Mouse (Mus musculus) left cerebral cortex, postnatal 25 days (tissue): ENCODE results near the gene Cdk17. TPM values are rescaled to one million over a fixed set of nuclear protein-coding genes. Genes with fewer than 3 reads are reported as not detected.

Source experiments
- DNase-seq, 2 experiments: peaks; one replicate each; pipeline ENCODE4 v3.0.0; 2022; ENCODE audit warnings: low spot score in 2 of 2, mixed read lengths in 1 of 2
- intact Hi-C: fragments of 180-260 bp; cut with DNase I; formaldehyde crosslinking; loops from one replicate; pipeline ENCODE4 v1.15.1; 2025
- total RNA-seq, 2 experiments: library from RNA; stranded (reverse); gene quantifications; 2 replicates each; pipeline ENCODE4 v1.2.3; 2021

The Cdk17 gene
- total RNA-seq, 2 experiments from 2014 or later = 217 to 221 TPM

DNA sequence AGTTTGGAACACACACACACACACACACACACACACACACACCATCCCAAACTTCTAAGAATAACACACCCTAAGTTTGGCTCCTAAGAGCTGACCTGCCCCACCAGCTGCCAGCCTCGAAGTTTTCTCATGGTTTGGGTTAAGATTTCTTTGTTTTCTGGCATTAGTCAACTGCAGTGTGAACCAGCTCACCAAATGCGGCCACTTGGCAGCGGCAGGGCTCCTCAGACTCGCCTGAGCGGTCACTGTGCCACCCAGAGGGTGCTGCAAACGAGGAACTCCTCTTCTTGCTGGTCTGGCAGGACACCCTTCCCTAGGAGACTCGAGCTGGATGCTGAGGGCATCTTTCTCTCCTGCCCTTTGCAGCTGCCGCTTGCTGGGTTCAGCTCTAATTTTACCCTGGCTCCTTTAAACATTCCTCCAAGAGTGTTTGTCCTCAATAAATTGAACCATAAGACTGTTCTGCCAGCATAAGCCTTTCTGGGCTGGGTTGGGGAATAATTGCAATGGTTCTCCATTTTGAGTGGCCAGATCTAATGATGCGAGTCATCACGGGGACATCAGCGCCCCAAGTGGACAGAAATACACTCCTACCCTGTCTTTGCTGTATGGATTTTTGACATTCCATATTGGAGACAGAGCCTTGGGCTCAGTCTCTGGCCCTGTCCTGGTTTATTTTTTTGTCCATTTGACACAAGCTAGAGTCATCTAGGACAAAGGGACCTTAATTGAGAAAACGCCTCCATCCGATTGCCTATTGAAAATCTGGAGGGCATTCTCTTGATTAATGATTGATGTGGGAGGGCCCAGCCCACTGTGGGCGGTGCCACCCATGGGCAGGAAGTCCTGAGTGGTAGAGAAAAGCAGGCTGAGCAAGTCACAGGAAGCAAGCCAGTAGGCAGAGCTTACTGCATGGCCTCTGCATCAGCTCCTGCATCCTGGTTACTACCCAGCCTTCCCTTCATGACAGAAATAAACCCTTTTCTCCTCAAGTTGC, 112.6 kb downstream of the Cdk17 start:
- DNase-seq = peak in 1 of 2 experiments; percentile 49
- intact Hi-C loops = loop anchor here (10.0 kb wide), 1 partner anchor 198 kb away; no protein-coding TSS in a partner anchor

DNA sequence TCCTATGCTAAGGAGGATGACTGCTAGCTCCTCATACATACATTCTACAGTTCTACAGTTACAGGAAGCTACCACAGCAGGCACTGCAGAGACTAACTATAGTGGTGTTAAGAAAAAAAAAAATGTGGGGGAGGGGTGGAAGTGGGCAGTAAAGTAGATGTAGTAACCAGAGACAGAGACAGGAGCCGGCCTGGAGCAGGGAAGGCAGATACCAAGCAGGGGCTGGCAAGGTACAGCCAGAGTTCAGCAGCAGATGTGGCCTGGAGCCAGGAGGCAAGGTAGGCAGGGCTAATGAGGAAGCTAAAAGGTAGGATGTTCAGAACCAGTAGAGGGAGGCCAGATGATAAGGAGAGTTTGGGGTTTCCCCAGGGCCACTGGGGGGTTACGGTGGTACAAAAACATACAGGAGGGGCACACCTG, 113.6 kb downstream of the Cdk17 start:
- DNase-seq = peak in 1 of 2 experiments; percentile 84
- intact Hi-C loops = loop anchor here (2.0 to 10.0 kb wide), 2 partner anchors 113 to 199 kb away; partner anchors contain the start of gene Cdk17

DNA sequence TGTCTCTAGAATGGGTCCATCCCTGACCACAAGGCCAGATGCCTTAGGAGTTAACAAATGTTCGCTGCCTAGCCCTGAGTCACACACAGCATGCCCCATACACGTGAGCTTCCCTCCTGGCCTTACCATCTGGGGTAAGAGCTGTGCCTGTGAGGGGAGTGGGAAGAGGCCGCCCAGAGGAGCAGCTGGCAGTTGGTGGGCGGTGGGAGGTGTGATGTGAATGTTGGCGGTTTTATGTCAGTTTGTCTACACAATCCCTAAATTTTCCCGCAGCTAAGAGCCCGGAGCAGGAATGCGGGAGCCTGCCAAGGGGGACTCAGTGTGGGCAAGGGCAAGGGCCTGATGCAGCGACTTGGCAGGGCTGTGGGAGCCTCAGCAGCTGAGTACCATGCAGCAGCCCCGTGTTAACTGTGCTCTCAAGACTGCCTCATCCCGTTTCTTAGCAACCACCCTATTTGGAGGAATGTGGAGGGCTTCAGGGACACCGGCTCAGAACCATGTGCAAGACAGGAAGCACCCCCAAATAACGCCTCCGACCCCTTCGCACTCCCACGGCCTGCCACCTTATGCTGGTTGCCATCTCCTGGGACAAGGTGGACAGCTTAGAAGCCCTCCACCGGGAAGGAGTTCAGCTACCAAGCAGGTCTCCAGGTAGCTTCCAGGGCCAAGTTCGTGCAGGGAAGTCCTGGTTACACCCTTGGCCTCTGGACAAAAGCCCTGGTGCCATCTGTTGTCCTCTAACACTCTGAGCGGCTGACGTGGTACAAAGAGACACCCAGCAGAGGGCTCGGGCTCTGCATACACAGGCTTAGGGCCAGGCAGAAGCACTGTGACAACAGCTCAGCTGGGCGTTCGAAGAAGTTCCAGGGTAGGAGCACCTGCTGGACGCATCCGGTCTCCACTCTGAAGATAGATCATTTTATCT, 114.8 kb downstream of the Cdk17 start:
- intact Hi-C loops = loop anchor here (1.0 to 10.0 kb wide), 4 partner anchors 9 to 201 kb away; partner anchors contain the start of gene Cdk17
- DNase-seq = peak; percentile 88 to 98

DNA sequence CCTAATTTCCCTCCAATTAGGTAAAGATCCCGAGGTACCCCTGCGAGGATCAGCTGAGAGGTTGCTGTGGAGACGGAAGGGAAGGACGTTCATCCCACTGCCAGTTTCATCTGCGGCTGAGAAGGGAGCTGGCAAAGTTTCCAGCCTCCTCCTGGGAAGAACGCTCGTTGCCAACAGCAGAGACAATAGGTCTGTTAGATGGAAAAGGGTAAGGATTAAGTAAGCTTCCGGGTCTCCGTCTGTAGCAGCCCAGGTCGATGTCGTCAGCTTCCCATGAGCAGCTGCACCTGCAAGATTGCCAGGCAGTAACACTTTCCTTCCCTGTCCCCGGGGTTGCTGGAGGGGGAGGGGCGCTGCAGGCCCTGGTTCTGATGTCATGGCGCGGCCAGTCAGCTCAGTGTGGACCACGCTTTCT, 115.7 kb downstream of the Cdk17 start:
- DNase-seq = peak; percentile 76 to 90
- intact Hi-C loops = loop anchor here (2.0 to 10.0 kb wide), 2 partner anchors 22 to 202 kb away; no protein-coding TSS in a partner anchor

DNA sequence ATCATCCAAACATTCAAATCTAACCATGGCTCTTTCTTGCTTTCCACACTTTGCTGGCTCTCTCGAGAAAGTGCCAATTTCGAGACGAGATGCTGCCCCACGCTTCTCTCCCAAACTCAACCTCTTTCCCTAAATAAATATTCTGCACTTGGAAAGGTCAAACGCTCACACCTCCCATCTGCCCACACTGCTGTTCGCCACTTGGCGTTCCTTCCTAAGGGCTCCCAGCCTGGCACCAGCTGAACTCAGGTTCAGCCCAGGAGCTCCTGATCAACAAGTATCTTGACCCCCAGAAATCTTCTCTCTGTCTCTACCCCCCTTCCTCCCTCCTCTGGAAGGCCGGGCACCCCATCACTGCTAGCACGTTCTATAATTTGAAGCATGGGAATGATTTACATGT, 116.2 kb downstream of the Cdk17 start:
- peak in 1 of 2 experiments; percentile 66 for DNase-seq
- intact Hi-C loops = loop anchor here (2.0 to 10.0 kb wide), 2 partner anchors 22 to 202 kb away; no protein-coding TSS in a partner anchor

DNA sequence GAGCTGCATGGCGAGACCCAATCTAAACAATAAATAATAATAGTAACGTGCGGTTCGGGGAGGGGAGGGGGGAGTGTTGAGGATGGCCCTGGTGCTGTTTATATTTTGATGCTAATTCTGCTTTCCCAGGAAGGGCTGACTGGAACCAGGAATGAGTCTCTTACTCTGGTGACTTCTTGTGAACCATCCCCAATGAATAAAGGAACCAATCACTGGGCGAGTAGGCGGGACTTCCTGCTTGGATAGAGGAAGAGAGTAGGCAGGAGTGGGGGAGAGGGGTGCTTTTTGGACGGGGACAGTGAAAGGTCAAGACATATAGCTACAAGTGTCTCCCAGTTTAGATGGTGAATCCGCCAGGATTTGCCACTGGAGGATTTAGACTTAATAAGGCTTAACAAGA, 117.7 kb downstream of the Cdk17 start:
- DNase-seq = no peak
- intact Hi-C loops = loop anchor here (10.0 kb wide), 1 partner anchor 204 kb away; no protein-coding TSS in a partner anchor

DNA sequence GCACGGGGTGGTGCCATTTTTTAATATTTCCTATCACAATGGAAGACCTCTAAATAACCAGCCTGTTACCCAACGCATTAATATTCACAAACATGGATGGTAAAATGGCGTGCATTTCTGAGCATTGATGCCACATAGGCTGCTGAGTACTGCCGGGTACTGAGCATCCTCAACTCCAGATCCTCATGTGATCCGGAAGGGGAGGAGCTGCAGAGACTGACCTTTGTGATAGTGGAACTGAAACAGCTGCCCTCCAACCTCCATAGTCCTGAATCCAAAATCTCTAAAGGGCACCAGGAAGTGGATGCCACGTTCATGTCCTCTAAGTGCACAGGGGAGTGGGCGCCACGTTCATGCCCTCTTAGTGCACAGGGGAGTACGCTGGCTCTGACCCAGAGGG, 118.4 kb downstream of the Cdk17 start:
- intact Hi-C loops = loop anchor here (10.0 kb wide), 1 partner anchor 204 kb away; no protein-coding TSS in a partner anchor
- DNase-seq = no peak

DNA sequence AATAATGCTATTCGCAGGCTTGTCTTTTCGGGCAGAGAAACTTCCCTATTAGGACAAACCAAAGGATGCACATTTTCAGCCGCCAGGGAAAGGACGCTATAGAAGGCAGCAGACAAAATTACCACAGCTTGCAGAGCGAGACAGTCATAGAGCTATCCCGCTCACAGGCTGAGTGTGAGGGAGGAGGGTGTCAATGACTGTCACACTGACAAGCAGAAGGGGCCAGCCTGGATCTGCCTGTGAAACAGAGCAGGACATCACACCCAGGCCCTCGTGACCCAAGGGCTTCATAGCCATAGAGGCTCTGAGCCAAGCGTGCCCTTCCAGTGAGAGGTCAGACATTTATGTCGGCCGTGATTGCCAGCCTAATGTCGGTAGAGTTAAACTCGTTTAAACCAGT, 119.9 kb downstream of the Cdk17 start:
- peak; percentile 61 to 93 for DNase-seq
- intact Hi-C loops = no loop called here

DNA sequence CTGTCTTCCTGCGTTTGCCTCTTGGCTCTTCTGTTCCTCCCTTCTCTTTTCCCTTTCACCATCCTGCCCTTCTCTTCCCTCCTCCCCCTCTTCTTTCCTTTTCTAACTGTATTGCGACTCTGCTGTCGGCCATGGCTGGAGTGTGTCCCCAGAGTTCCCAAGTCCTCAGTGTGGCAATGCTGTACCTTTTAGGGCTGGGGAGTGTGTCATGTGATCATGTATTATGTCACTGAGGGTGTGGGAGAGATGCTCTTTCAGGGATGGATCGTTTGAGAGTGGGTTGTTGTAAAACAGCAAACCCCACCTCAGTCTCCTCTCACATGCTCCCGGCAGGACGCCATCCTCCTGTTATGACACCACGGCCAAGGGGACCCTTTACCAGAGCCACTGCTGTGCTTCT, 120.4 kb downstream of the Cdk17 start:
- intact Hi-C loops = no loop called here
- peak in 1 of 2 experiments; percentile 73 for DNase-seq

DNA sequence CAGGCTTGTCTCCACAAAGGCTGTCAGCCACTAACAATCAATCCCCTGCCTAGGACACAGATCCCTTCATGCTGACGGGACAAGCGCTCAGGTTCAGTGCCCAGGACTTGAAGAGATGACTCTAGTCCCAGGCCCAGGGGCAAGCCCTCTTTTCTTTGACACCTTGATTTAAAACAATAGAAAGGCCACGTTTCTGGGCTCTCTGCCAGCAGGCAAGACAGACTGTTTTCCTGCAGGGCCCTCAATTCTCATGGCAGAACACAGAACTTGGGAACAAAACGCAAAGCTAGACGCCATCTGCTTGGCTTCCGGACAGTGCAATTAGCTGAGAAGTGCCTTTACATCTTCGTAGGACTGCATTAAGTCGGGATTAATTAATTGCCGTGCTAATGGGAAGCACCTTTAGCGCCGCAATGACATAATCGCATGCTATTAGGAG, 121.9 kb downstream of the Cdk17 start:
- intact Hi-C loops = no loop called here
- DNase-seq = no peak

DNA sequence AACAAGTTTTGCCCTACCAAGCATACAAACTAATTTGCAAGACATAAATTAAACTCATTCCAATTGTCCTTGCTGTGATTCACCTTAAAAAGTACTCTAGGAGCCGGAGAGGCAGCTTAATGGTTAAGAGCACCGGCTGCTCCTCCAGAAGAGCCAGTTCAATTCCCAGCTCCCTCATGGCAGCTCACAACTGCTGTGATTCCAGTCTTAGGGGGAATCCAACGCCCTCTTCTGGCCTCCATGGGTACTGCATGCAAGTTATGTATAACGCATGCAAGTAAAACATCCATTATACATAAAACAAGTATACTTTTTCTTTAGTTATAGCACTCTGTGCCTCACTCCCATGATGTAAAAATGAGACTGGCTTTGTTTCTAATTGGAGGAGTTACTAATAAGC, 122.6 kb downstream of the Cdk17 start:
- DNase-seq = no peak
- intact Hi-C loops = no loop called here

DNA sequence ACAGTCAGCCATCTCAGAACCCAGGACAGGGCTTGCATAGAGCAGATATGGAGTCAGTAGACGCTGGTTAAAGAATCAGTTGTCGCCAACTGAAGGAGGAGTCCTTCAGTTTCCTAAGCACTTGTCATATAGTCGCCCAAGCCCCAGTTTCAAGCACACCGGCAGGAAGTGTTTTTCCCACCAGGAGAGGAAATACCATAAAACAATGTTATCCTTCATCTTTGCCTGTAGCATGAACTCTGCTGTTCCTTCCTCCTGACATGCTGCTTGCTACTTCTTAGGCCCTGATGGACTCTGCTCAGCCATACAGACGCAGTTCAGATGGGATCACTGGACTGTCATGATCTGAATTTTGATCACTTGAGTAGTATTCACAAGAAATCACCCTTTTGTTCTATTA, 124.8 kb downstream of the Cdk17 start:
- intact Hi-C loops = no loop called here
- DNase-seq = no peak

DNA sequence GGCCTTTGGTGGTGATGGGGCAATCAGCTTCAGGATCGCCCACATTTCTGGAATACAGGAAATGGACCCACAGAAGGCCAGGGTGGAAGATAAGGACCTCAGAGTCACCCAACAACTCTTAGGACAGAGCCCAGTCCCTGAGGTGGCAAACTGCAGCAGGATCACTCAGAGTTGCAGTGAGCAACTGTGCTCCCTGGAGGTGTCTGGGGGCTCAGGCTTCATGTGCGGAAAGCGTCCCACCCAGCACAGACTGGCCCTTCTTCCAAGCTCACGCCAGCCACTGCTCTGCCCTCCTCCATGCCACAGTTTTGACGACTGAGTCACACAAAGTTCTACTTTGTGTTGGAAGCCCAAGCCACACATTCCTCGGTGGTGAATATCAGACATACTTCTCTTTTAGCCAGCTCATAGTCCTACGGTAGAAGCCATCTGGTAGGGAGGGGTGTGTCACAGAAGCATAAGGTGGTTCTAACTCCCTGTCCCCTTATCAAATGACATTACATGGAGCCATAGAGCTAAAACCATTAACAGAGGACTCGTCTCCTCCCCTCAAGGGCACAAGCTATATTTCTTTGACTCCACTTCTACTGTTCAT, 127.0 kb downstream of the Cdk17 start:
- intact Hi-C loops = no loop called here
- DNase-seq = no peak

DNA sequence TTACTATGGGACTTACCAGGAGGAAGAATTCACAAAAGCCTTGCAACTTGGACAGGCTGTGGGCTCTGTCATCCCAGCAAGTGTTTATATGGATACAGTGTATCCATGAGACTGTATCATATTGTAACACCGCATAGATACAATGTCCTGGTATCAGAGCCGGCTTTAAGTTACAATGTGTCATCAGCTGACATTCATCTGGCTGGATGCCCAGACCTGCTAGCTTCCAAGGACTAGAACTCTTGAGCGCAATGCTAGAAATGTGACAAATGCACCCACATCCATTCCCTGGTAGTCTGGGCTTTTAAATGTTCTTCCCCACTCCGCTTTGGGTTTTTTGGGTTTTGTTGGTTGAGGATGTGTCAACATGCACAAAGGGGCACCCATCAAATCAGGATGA, 127.7 kb downstream of the Cdk17 start:
- intact Hi-C loops = no loop called here
- DNase-seq = peak; percentile 66 to 78

DNA sequence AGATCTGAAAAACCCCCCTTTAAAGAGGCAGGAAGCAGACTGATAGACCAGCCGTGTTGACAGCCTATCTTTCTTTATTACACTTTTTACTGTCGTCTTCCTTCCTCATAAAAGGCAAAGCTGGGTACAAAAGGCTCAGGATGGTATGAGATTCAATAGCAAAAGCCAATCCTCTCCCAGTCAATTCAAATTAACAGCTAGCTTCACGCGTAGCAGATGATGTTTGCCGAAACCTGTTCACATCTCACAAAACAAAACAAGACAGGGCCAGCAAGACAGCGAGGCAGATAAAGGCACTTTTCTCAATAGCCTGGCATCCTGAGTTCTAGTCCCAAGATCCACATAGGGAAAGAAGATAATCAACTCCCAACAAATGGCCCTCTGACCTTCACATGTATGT, 128.7 kb downstream of the Cdk17 start:
- intact Hi-C loops = no loop called here

DNA sequence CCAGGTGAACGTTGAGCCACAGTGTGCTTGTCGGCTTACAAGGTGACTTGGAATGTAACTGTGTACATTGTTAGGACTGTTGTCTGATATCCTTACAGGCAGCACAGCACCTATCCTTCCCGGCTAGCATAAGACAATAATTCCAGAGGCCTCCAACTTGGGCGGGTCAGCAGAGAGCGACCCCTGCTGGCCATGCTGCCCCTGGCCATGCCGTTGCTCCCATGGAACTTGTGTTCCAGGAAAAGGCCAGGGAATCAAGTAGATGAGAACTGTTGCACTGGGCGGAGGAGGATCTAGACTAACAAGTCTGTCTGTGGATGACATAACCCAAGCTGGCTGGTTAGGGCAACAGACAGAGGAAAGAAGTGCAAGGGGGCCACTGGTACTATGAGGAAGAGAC, 130.7 kb downstream of the Cdk17 start:
- no peak for DNase-seq
- intact Hi-C loops = loop anchor here (5.0 kb wide), 1 partner anchor 286 kb away; no protein-coding TSS in a partner anchor

More for the DNA sequence above, 128.7 kb downstream of the Cdk17 start:
- DNase-seq = no peak

DNA sequence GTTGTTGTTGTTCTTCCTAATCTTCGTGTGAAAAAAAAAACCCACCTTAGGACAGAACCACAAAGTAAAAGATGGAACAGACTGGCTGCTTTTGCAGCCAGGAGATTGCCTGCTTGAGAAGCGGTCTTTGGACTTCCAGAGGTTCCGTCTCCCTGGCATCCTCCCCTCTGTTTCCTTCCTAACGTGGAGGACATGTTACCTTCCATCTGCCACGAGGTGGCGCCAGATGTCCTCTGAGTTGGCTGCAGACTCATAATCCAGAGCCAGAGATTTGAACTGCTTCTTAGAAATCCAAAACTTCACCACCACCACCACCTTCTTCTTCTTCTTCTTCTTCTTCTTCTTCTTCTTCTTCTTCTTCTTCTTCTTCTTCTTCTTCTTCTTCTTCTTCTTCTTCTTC, 131.2 kb downstream of the Cdk17 start:
- intact Hi-C loops = loop anchor here (2.0 to 5.0 kb wide), 3 partner anchors 137 to 285 kb away; no protein-coding TSS in a partner anchor
- DNase-seq = peak; percentile 82 to 90

DNA sequence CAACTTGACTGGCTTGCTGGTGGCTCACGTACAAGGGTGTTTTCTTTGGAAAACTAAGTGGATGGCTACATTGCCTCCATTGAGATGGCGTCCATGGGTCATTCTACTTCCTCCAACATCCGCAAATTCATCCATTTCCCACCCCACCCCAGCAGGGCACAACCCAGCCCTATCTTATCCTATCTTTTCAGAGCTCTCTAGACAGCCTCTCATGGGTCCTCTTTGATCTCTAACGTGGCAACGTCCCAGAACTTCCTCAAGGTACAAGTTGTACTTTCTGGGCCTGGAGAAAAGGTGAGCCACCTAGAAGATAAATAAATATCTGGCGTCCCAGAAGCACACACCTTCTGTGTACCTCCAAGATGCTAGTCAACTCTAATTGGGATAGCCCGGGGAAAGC, 132.9 kb downstream of the Cdk17 start:
- DNase-seq = no peak
- intact Hi-C loops = loop anchor here (2.0 to 5.0 kb wide), 3 partner anchors 135 to 284 kb away; no protein-coding TSS in a partner anchor
